Mouse (Mus musculus): ENCODE measurements around the gene Rras. TPM values are rescaled to one million over a fixed set of nuclear protein-coding genes. Genes with fewer than 3 reads are reported as not detected.

Rras gene
- polyA plus RNA-seq, 1 experiment from 2014 or later: 44.9 TPM

DNA sequence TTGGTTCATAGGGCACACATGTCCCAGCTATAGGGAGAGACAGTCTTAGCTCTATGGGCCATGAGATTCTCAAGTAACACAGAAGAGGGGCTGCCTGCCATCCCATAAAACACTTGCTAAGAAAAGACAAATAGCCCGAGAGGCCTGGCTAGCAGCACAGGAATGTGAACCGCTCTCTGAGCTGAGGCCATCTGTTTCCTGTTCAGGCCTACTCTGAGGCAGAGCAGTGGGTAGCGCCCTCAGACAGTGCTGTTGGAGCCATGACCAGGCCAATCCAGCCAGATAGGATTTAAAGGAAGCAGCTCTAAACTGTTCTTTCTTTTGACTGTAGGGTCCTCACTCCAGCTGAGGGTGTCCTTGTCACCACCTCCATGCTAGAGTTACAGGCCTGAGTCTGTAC is 13.2 kb upstream of the Rras start:
- Histone ChIP-seq H3K27me3 (no peaks in the 10 kb centered on the region), H3K9me3 (no peaks in the 10 kb centered on the region), H3K9ac (no peak overlapping the region), H3K4me2 (no peak overlapping the region), H3K4me1 (peaks cover 16% of the 10 kb centered on the region), H3K4me3 (no peak overlapping the region), H3K27ac (0 out of 2 replicates have a peak overlapping the region, but pooled peaks have one; percentile 29), H3K36me3 (peaks cover 98% of the 10 kb centered on the region)
- WGBS: 31% methylated on average over 3 of the region's 3 CpGs
- ATAC-seq (ENCODE audit: insufficient number of reproducible peaks, low FRiP score, low TSS enrichment, low read depth): no peak

DNA sequence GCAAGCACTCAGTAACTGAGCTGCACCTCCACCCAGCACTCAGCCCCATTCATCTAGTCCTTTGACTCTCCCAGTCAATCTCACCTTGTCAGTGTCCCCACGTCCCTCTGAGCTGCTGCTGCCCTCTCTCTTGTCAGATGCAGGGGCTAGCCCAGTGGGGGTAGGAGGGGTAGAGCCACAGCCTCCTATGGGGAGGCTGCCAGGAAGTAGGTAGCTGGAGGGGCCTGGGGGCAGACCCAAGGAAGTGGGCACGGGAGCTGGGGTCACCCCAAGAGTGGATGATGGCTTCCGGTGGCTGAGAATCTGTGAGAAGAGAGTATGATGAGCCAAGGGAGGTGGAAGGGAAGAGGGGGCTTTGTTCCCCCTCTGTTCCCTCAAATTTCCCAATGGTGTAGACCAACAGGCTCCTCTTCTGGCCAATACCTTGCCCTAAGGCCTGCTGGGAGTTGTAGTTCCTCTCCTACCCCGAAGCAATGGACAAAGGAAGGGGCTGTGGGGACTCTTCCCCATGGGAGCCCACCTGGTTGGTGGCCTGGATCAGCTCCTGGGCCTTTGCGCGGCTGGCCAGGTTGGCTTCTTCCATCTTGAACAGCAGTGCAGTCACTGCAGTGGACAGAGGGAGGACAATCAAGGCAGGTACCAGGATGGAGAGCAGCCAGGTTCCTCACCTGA is 12.3 kb upstream of the Rras start:
- no peak overlapping the region for H3K4me2 ChIP-seq
- H3K4me3 ChIP-seq: no peak overlapping the region
- H3K36me3 ChIP-seq: peaks cover 98% of the 10 kb centered on the region
- WGBS: 86% methylated on average over 6 of the region's 6 CpGs
- H3K27me3 ChIP-seq: no peaks in the 10 kb centered on the region
- ATAC-seq (ENCODE audit: insufficient number of reproducible peaks, low FRiP score, low TSS enrichment, low read depth): no peak
- H3K27ac ChIP-seq: no peak overlapping the region
- no peaks in the 10 kb centered on the region for H3K9me3 ChIP-seq
- H3K4me1 ChIP-seq: peaks cover 8% of the 10 kb centered on the region; the same call in 1 of the 2 replicates
- H3K9ac ChIP-seq: no peak overlapping the region

DNA sequence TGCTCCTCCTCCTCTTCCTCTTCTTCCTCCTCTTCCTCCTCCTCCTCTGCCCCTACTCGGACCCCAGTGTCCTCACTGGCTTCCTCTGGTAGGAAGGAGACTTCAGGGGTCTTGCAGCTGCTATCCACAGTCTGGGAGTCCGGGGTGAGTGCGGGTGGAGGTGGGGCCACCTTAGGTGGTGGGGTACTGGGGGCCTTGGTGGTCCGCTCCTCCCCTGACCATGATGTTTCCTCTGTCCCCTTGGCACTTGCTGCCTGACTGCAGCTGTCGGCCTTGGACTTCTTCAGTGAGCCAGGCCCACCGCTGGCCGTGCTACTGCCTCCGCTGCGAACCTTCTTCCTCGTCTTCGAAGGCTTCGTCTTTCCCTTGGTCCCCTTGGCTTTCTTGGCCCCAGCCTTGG is 11.3 kb upstream of the Rras start:
- ATAC-seq (ENCODE audit: insufficient number of reproducible peaks, low FRiP score, low TSS enrichment, low read depth): no peak
- no peaks in the 10 kb centered on the region for H3K9me3 ChIP-seq
- WGBS: 93% methylated on average over 12 of the region's 12 CpGs
- peaks cover 98% of the 10 kb centered on the region for H3K36me3 ChIP-seq
- 0 out of 2 replicates have a peak overlapping the region, but pooled peaks have one; percentile 10 for H3K9ac ChIP-seq
- no peaks in the 10 kb centered on the region for H3K27me3 ChIP-seq
- no peak overlapping the region for H3K4me2 ChIP-seq
- no peak overlapping the region for H3K4me3 ChIP-seq
- no peak overlapping the region for H3K27ac ChIP-seq
- H3K4me1 ChIP-seq: 0 out of 2 replicates have a peak, but pooled peaks cover 4% of the 10 kb centered on the region

DNA sequence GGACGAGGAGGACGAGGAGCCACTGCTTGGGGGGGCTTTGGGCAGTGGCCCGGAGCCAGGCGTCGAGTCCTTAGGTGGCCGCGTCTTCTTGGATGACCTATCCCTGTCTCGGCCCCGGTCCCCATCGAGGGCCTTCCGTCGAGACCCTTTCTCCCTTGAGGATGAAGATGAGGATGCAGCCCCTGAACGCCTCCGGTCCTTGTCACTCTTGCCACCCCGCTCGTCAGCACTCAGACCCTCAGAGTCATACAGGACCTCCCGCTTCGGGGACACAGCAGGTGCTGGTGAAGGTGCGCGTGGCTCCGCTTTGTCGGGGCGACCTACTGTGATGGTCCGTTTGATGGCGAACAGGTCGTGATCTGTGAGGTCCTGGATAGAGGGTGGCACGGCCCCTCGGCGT is 10.6 kb upstream of the Rras start:
- no peak for ATAC-seq (ENCODE audit: insufficient number of reproducible peaks, low FRiP score, low TSS enrichment, low read depth)
- Histone ChIP-seq H3K27me3 (no peaks in the 10 kb centered on the region), H3K4me1 (0 out of 2 replicates have a peak, but pooled peaks cover 4% of the 10 kb centered on the region), H3K4me3 (no peak overlapping the region), H3K9me3 (no peaks in the 10 kb centered on the region), H3K36me3 (peaks cover 98% of the 10 kb centered on the region), H3K27ac (no peak overlapping the region), H3K9ac (no peak overlapping the region), H3K4me2 (no peak overlapping the region)
- 96% methylated on average over 29 of the region's 29 CpGs for WGBS

DNA sequence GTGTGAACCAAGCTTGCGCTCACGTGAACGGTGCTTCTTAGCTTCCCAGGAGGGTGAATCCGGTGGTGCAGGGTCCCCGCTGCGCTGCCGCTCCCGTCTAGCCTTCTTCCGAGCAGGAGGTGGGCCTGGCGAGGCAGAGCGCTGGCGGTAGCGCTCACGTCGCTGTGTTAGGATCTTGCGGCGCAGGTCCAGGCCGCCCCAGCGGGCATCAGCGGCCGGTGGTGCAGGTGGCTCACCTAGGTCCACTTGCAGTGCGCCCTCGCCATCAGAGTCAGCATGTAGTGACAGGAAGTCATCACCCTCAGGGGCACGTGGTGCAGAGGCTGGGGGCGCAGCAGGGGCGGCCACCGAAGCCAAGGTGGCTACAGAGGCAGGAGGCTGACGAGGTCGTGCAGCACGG is 9.9 kb upstream of the Rras start:
- WGBS: 94% methylated on average over 30 of the region's 30 CpGs
- peaks cover 98% of the 10 kb centered on the region for H3K36me3 ChIP-seq
- H3K9ac ChIP-seq: no peak overlapping the region
- H3K27me3 ChIP-seq: no peaks in the 10 kb centered on the region
- no peak for ATAC-seq (ENCODE audit: insufficient number of reproducible peaks, low FRiP score, low TSS enrichment, low read depth)
- H3K4me3 ChIP-seq: no peak overlapping the region
- no peak overlapping the region for H3K27ac ChIP-seq
- 0 out of 2 replicates have a peak, but pooled peaks cover 4% of the 10 kb centered on the region for H3K4me1 ChIP-seq
- H3K9me3 ChIP-seq: no peaks in the 10 kb centered on the region
- no peak overlapping the region for H3K4me2 ChIP-seq

DNA sequence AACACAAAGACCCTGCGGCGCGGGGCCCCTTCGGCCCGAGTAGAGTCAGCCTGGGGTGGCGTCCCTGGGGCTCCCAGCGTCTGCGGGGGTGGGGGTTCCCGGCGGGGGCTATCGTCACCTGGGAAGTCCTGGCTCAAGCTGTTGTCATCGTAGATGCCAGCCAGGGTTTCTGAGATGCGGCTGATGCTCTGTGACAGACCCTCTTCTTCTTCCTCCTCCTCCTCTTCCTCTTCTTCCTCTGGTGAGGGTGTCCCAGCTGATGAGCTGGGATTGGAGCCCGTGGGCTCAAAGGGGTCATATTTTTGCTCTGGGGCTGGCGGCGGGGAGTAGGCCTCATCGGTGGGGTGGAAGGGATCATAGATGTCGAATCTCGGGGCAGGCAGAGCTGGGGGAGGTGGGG is 9.3 kb upstream of the Rras start:
- Histone ChIP-seq H3K9me3 (no peaks in the 10 kb centered on the region), H3K27me3 (no peaks in the 10 kb centered on the region), H3K36me3 (peaks cover 98% of the 10 kb centered on the region), H3K27ac (no peak overlapping the region), H3K4me1 (0 out of 2 replicates have a peak, but pooled peaks cover 9% of the 10 kb centered on the region), H3K9ac (no peak overlapping the region), H3K4me3 (no peak overlapping the region), H3K4me2 (no peak overlapping the region)
- ATAC-seq (ENCODE audit: insufficient number of reproducible peaks, low FRiP score, low TSS enrichment, low read depth): no peak
- 97% methylated on average over 19 of the region's 19 CpGs for WGBS

DNA sequence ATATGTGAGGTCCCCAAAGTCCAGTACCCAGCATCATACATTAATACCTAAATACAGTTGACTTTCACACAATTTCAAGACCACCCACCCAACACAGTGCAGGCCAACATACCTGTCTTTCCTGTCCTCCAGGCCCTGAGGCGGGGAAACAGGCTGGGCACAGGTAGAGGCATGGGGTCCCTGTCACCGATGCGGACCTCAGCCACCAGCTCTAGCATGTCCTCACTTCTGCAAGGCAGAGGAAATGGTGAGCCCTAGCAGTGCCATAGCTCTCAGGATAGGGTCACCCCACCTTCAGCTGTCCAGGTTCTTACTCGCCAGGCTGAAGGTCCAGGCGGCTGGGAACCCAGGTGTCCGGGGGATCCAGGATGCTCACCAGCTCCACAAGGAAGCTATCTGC is 5.8 kb upstream of the Rras start:
- H3K27ac ChIP-seq: no peak overlapping the region
- no peak overlapping the region for H3K4me3 ChIP-seq
- 96% methylated on average over 6 of the region's 6 CpGs for WGBS
- H3K27me3 ChIP-seq: no peaks in the 10 kb centered on the region
- no peak overlapping the region for H3K4me2 ChIP-seq
- no peak overlapping the region for H3K9ac ChIP-seq
- H3K4me1 ChIP-seq: peaks cover 17% of the 10 kb centered on the region
- H3K36me3 ChIP-seq: peaks cover 70% of the 10 kb centered on the region
- H3K9me3 ChIP-seq: no peaks in the 10 kb centered on the region
- ATAC-seq (ENCODE audit: insufficient number of reproducible peaks, low FRiP score, low TSS enrichment, low read depth): no peak

DNA sequence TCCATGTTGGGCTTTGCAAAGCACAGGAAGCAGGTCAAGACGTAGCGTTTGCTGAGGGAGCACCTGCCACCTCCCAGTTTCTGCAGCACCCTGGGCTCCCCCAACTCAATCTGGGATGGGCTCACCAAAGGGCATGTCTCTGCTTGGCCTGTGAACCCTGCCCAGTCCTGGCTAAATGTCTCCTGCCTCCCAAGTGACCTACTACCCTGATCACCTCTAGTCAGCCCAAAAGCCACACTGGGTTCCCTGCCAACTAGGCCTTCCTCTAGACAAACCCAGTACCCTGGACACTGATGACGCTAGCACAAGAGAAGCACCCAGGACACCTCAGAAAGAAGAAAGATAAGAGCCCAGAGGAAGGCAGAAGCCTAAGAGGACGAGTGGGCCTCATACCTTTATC is 4.9 kb upstream of the Rras start:
- peaks cover 62% of the 10 kb centered on the region for H3K36me3 ChIP-seq
- H3K27me3 ChIP-seq: no peaks in the 10 kb centered on the region
- 74% methylated on average over 4 of the region's 4 CpGs for WGBS
- no peak overlapping the region for H3K4me2 ChIP-seq
- ATAC-seq (ENCODE audit: insufficient number of reproducible peaks, low FRiP score, low TSS enrichment, low read depth): no peak
- peaks cover 17% of the 10 kb centered on the region for H3K4me1 ChIP-seq
- no peak overlapping the region for H3K27ac ChIP-seq
- no peaks in the 10 kb centered on the region for H3K9me3 ChIP-seq
- no peak overlapping the region for H3K9ac ChIP-seq
- no peak overlapping the region for H3K4me3 ChIP-seq

DNA sequence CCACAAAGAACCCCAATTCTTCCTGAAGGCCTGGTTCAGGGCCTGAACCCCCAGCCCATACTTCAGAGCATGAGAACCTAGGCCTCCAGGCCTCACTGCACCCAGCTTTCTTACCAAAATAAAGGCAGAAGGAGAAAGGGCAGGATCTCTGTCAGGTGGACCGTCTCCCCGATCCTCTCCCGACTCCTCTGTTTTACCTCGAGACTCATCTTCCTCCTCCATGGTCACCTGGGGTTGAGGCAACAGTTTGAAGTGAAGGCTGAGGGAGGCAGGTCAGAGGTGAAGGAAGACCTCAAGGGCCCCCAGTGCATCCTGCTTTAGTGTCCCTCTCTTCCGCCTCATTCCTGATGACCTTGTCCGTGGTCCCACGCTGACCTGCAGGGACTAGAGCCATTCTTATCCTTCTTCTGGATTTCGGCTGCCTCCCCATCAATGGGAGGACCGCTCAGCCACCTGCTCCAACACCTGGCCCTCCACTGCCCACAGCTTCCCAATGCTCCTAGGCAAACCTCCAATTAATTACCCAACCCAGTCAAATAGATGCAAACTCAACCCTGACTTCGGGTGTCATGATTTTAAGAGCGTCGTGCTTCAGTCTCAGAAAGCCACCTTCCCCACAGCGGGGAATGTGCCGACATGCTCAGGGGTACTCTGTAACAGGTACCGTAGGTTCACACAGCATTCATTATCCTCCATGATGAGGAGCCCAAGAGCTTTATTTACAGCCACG is 4.2 kb upstream of the Rras start:
- 94% methylated on average over 16 of the region's 16 CpGs for WGBS

DNA sequence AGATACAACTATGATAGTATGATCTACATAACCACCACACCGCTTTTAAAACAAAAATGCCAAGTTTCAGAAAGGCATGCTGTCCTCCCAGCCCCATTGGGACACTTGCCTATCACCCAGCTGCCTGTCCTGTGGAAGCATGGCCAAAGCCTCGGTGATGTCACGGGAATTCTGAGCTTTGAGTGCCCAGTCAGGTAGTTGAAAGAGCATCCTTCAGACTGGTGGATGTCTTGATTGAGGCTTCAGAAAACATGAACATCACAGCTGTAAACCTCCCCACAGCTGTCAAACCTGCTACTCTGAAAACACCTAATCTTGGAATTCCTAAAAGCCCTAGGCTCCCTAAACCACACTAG is 3.7 kb upstream of the Rras start:
- H3K4me2 ChIP-seq: 0 out of 2 replicates have a peak overlapping the region, but pooled peaks have one; percentile 86
- H3K4me1 ChIP-seq: peaks cover 29% of the 10 kb centered on the region
- H3K4me3 ChIP-seq: peak overlapping the region; percentile 94; the same call in 1 of the 2 replicates
- peaks cover 50% of the 10 kb centered on the region for H3K36me3 ChIP-seq
- no peaks in the 10 kb centered on the region for H3K9me3 ChIP-seq
- no peak for ATAC-seq (ENCODE audit: insufficient number of reproducible peaks, low FRiP score, low TSS enrichment, low read depth)
- no peak overlapping the region for H3K9ac ChIP-seq
- no peaks in the 10 kb centered on the region for H3K27me3 ChIP-seq
- WGBS: 93% methylated on average over 3 of the region's 3 CpGs
- H3K27ac ChIP-seq: no peak overlapping the region

More for the DNA sequence above, 4.2 kb upstream of the Rras start:
- H3K9me3 ChIP-seq: no peaks in the 10 kb centered on the region
- peaks cover 55% of the 10 kb centered on the region for H3K36me3 ChIP-seq
- H3K27me3 ChIP-seq: no peaks in the 10 kb centered on the region
- no peak for ATAC-seq (ENCODE audit: insufficient number of reproducible peaks, low FRiP score, low TSS enrichment, low read depth)
- no peak overlapping the region for H3K4me2 ChIP-seq
- no peak overlapping the region for H3K4me3 ChIP-seq
- H3K9ac ChIP-seq: no peak overlapping the region
- H3K4me1 ChIP-seq: peaks cover 23% of the 10 kb centered on the region
- no peak overlapping the region for H3K27ac ChIP-seq

DNA sequence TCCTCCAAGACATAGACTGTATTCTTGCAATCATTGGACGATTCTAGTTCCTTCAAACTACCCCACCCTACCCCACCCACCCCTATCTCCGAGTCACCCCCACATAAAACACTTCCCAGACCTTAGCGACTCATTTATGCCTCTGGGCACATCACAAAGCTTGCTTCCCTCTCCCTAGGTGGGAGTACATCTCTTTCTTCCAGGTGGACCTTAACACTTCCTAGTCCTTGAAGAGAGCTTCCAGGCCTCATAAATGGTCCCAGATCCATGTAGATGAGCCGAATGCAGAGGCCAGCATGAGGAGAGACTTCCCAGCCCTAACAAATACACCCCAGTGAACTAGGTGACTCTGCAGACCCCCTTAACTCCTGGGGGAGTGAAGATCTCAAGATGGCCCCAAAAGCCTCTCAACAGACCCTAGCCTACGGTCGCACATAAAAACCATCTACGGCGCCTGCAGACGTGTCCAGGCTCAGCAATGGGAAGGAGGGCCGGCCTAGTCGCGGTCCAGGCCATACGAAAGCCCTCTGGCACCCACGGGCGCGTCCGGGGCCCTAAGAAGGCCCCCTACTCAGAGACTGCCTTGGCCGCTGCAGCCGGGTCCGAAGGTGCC is 2.3 kb upstream of the Rras start:
- Histone ChIP-seq H3K27ac (peak overlapping the region; percentile 96), H3K36me3 (peaks cover 36% of the 10 kb centered on the region), H3K4me1 (peaks cover 35% of the 10 kb centered on the region), H3K4me3 (peak overlapping the region; percentile 94), H3K4me2 (peak overlapping the region; percentile 86), H3K27me3 (no peaks in the 10 kb centered on the region), H3K9ac (peak overlapping the region; percentile 91), H3K9me3 (no peaks in the 10 kb centered on the region)
- ATAC-seq (ENCODE audit: insufficient number of reproducible peaks, low FRiP score, low TSS enrichment, low read depth): no peak
- WGBS: under 1% methylated on average over 20 of the region's 20 CpGs
